Mouse (Mus musculus) lung, postnatal 25 days (tissue): ENCODE data around the gene Ppp1r1b.

ENCODE experiments used
- DNase-seq: peaks from one replicate; pipeline ENCODE4 v3.0.0; 2022; ENCODE audit warnings: low spot score

The Ppp1r1b gene

GRCm38 (mm10) chr11:98347385-98348082 lies 670 bp upstream of the Ppp1r1b start:
- DNase-seq: peak; percentile 63

GRCm38 (mm10) chr11:98349308-98349707 lies 1.1 kb downstream of the Ppp1r1b start:
- no peak for DNase-seq

GRCm38 (mm10) chr11:98352272-98352990 lies 4.2 kb downstream of the Ppp1r1b start:
- peak; percentile 55 for DNase-seq

- peak; percentile 78 for DNase-seq
Observed at GRCm38 (mm10) chr11:98353651-98354211, 5.5 kb downstream of the Ppp1r1b start.

GRCm38 (mm10) chr11:98354445-98354844 lies 6.2 kb downstream of the Ppp1r1b start:
- DNase-seq: no peak

GRCm38 (mm10) chr11:98355732-98356299 lies 7.6 kb downstream of the Ppp1r1b start:
- DNase-seq: peak; percentile 72

GRCm38 (mm10) chr11:98356625-98357394 lies 8.6 kb downstream of the Ppp1r1b start:
- no peak for DNase-seq

GRCm38 (mm10) chr11:98357396-98358160 lies 9.4 kb downstream of the Ppp1r1b start:
- DNase-seq: peak; percentile 61

- peak; percentile 94 for DNase-seq
Observed at GRCm38 (mm10) chr11:98358161-98359083, 10.2 kb downstream of the Ppp1r1b start, which contains the start of gene Stard3. TSS of gene Stard3 (plus strand) at chr11:98358368.

- DNase-seq: no peak
Observed at GRCm38 (mm10) chr11:98360866-98361521, 12.8 kb downstream of the Ppp1r1b start.

- peak; percentile 70 for DNase-seq
Observed at GRCm38 (mm10) chr11:98363817-98364216, 15.6 kb downstream of the Ppp1r1b start.

- DNase-seq: peak; percentile 51
Observed at GRCm38 (mm10) chr11:98364410-98364809, 16.2 kb downstream of the Ppp1r1b start.

GRCm38 (mm10) chr11:98366290-98366689 lies 18.1 kb downstream of the Ppp1r1b start:
- DNase-seq: no peak

GRCm38 (mm10) chr11:98367171-98367862 lies 19.1 kb downstream of the Ppp1r1b start:
- DNase-seq: no peak

GRCm38 (mm10) chr11:98367863-98368186 lies 19.6 kb downstream of the Ppp1r1b start:
- DNase-seq: no peak

- no peak for DNase-seq
Observed at GRCm38 (mm10) chr11:98369337-98369736, 21.1 kb downstream of the Ppp1r1b start.

GRCm38 (mm10) chr11:98370588-98370987 lies 22.4 kb downstream of the Ppp1r1b start:
- no peak for DNase-seq

- DNase-seq: no peak
Observed at GRCm38 (mm10) chr11:98371556-98372240, 23.5 kb downstream of the Ppp1r1b start.
